Comparison of ENCODE assay signal across 8 mouse cellular contexts in genomic region chr5:101664423-101664921, GRCm38 (mm10). TPM values are rescaled to one million over a fixed set of nuclear protein-coding genes. Genes with fewer than 3 reads are reported as not detected.
DNase-seq lines count a peak whose midpoint lies in the region; ATAC-seq and TF ChIP-seq lines count a peak whose summit lies in the region.

No protein-coding gene starts in this region.

- peak overlapping the region; percentile 56 for H3K4me3 ChIP-seq in testis, adult 2 months (ENCODE audit: control insufficient read depth, low read depth, low read length)
- H3K4me3 ChIP-seq in limb, embryonic 10.5 days: peak overlapping the region; percentile 54
- peak overlapping the region; percentile 39 for H3K4me3 ChIP-seq in neural tube, embryonic 15.5 days (replicated peaks)

- H3K36me3 ChIP-seq in testis, adult 2 months (ENCODE audit: control insufficient read depth, insufficient read depth, low read length): no peaks in the 10 kb centered on the region
- H3K36me3 ChIP-seq in limb, embryonic 10.5 days: no peaks in the 10 kb centered on the region
- H3K36me3 ChIP-seq in neural tube, embryonic 15.5 days: no peaks in the 10 kb centered on the region

- DNase-seq in adrenal gland, adult 2 months: peak; percentile 44
- no peak for DNase-seq in adrenal gland, adult 8-10 months
- DNase-seq in testis, postnatal 14 days (ENCODE audit: low spot score): no peak
- peak; percentile 78 for DNase-seq in limb, embryonic 10.5 days (ENCODE audit: low spot score)
- no peak for DNase-seq in thymus, postnatal 36 days
- no peak for DNase-seq in layer of hippocampus, adult 9-11 months

- no peak overlapping the region for H3K27ac ChIP-seq in testis, adult 2 months (ENCODE audit: control insufficient read depth, insufficient read depth, low read depth, low read length)
- no peak overlapping the region for H3K27ac ChIP-seq in limb, embryonic 10.5 days
- peak overlapping the region; percentile 72 for H3K27ac ChIP-seq in neural tube, embryonic 15.5 days (replicated peaks)

- H3K9me3 ChIP-seq in limb, embryonic 10.5 days (replicated peaks): no peaks in the 10 kb centered on the region
- H3K9me3 ChIP-seq in neural tube, embryonic 15.5 days (replicated peaks): no peaks in the 10 kb centered on the region

- ATAC-seq in neural tube, embryonic 15.5 days (ENCODE audit: low FRiP score): peak; percentile 14; the same call in 1 of the 2 replicates

- 0% methylated on average over 64 of the region's 64 CpGs for WGBS in limb, embryonic 10.5 days
- WGBS in neural tube, embryonic 15.5 days: 1% methylated on average over 62 of the region's 64 CpGs

- no peak for TF ChIP-seq POLR2A in testis, adult 2 months (IDR thresholded peaks at IDR 0.05; ENCODE audit: control insufficient read depth, low read depth, low read length)

- H3K9ac ChIP-seq in neural tube, embryonic 15.5 days (replicated peaks): peak overlapping the region; percentile 41

- peaks cover 33% of the 10 kb centered on the region for H3K27me3 ChIP-seq in testis, adult 2 months (ENCODE audit: control insufficient read depth, insufficient read depth, low read length)
- H3K27me3 ChIP-seq in limb, embryonic 10.5 days (ENCODE audit: low read depth, poor library complexity, severe bottlenecking): peaks cover 99% of the 10 kb centered on the region
- peaks cover 81% of the 10 kb centered on the region for H3K27me3 ChIP-seq in neural tube, embryonic 15.5 days (replicated peaks)

- H3K4me2 ChIP-seq in neural tube, embryonic 15.5 days: peak overlapping the region; percentile 51

- TF ChIP-seq CTCF in testis, adult 2 months (IDR thresholded peaks at IDR 0.05; ENCODE audit: control insufficient read depth, insufficient read depth, insufficient replicate concordance, low read depth, low read length): no peak

- H3K4me1 ChIP-seq in testis, adult 2 months (ENCODE audit: control insufficient read depth, insufficient read depth, low read length): peaks cover 36% of the 10 kb centered on the region
- peaks cover 32% of the 10 kb centered on the region for H3K4me1 ChIP-seq in limb, embryonic 10.5 days
- H3K4me1 ChIP-seq in neural tube, embryonic 15.5 days: peaks cover 25% of the 10 kb centered on the region

RNA-seq across cellular contexts. Expression of gene Nkx6-1, which starts 0.3 kb away (rescaled TPM):
- not detected for total RNA-seq in adrenal gland, adult 2 months (2021)
- not detected in 2 replicates for polyA plus RNA-seq in adrenal gland, adult 2 months (2012; rRNA removed)
- total RNA-seq in adrenal gland, adult 8-10 months (2022): under 1 TPM in 2 of 4 experiments, not detected in 2; 0.09 to 0.10 TPM
- polyA plus RNA-seq in testis, adult 2 months (2012; rRNA removed): 0.38 and 0.59 TPM in 2 replicates
- polyA plus RNA-seq in limb, embryonic 10.5 days (2016; fragmentation: Nextera tagmentation; extraction: Ambion mirVana): 0.05 and 0.06 TPM in 2 replicates
- 5.3 and 6.7 TPM in 2 replicates for polyA plus RNA-seq in neural tube, embryonic 15.5 days (2015; fragmentation: Nextera tagmentation; extraction: Ambion mirVana)

Comparison
In these comparisons a context has a peak if more than half of its experiments do, and no peak if none do; other contexts are left out.
1. DNase-seq: peak in adrenal gland, adult 2 months (single experiment) and limb, embryonic 10.5 days (single experiment); none in adrenal gland, adult 8-10 months (single experiment), testis, postnatal 14 days (single experiment), thymus, postnatal 36 days (0 of 2) and layer of hippocampus, adult 9-11 months (single experiment).
2. Peak in every context shown above with its lines, with median percentiles within 50 percentile points of each other: H3K4me3 ChIP-seq.